Comparison of ENCODE assay signal across 34 mouse cellular contexts in the genomic region with DNA sequence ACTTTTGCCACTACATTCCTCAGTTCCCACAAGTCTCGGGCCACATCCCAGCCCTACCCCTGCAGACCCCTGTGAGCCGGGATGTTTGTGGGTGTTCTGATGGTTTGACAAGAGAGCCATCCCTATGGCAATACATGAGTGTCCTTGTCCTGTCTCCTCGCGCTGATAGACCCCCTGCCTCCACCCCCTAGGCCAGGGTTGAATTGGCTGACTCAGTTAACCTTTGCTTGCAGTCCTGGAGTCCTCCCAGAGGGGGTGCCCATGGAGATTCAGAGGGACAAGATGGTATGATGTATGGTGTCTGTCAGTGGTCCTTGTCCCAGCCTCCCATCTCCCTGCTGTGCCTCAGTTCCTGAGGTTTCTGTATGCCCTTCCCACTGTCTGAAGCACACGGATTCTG. TPM values are rescaled to one million over a fixed set of nuclear protein-coding genes. Genes with fewer than 3 reads are reported as not detected.
"Had no signal": no experiment of that assay in that cellular context is flagged by ENCODE, and none has a peak within 500 bp of the region (broad histone marks: within the 10 kb centered on the region; RNA-seq: fewer than 3 reads in every experiment).

No protein-coding gene starts in this region.

- H3K4me3 ChIP-seq: embryonic facial prominence, embryonic 10.5 days; embryonic facial prominence, embryonic 12.5 days; embryonic facial prominence, embryonic 13.5 days; embryonic facial prominence, embryonic 15.5 days; erythroblast, embryonic 14.5 days; forebrain, embryonic 10.5 days; forebrain, embryonic 12.5 days; forebrain, embryonic 13.5 days; forebrain, embryonic 15.5 days; gastrocnemius, adult 2 months had no signal

- H3K27ac ChIP-seq: embryonic facial prominence, embryonic 10.5 days; embryonic facial prominence, embryonic 12.5 days; embryonic facial prominence, embryonic 13.5 days; embryonic facial prominence, embryonic 15.5 days; forebrain, embryonic 10.5 days; forebrain, embryonic 12.5 days; forebrain, embryonic 13.5 days; forebrain, embryonic 15.5 days; gastrocnemius, adult 2 months had no signal

- H3K9me3 ChIP-seq: embryonic facial prominence, embryonic 10.5 days; embryonic facial prominence, embryonic 12.5 days; embryonic facial prominence, embryonic 13.5 days; embryonic facial prominence, embryonic 15.5 days; forebrain, embryonic 10.5 days; forebrain, embryonic 12.5 days; forebrain, embryonic 13.5 days; forebrain, embryonic 15.5 days had no signal

- H3K36me3 ChIP-seq: embryonic facial prominence, embryonic 10.5 days; embryonic facial prominence, embryonic 12.5 days; embryonic facial prominence, embryonic 13.5 days; embryonic facial prominence, embryonic 15.5 days; forebrain, embryonic 10.5 days; forebrain, embryonic 12.5 days; forebrain, embryonic 15.5 days had no signal

- DNase-seq: cerebellum, adult 18-20 months; cerebellum, adult 2 months; cerebellum, adult 8-10 months; cerebellum, adult 9-10 months; cerebellum, adult 9-11 months; cerebellum, postnatal 10 days; cerebellum, postnatal 14 days; cerebellum, postnatal 25 days; cerebellum, postnatal 36 days; embryo, embryonic 11 days; forebrain, postnatal 0 days; gastrocnemius, adult 2 months; gastrocnemius, postnatal 10 days; gastrocnemius, postnatal 14 days; gastrocnemius, postnatal 25 days; gastrocnemius, postnatal 36 days; heart, adult 18-20 months had no signal

- H3K4me2 ChIP-seq: embryonic facial prominence, embryonic 12.5 days; embryonic facial prominence, embryonic 13.5 days; embryonic facial prominence, embryonic 15.5 days; forebrain, embryonic 12.5 days; forebrain, embryonic 13.5 days; forebrain, embryonic 15.5 days had no signal

- H3K9ac ChIP-seq: embryonic facial prominence, embryonic 12.5 days; embryonic facial prominence, embryonic 13.5 days; embryonic facial prominence, embryonic 15.5 days; forebrain, embryonic 12.5 days; forebrain, embryonic 13.5 days; forebrain, embryonic 15.5 days; forebrain, postnatal 0 days had no signal

- ATAC-seq: forebrain, embryonic 13.5 days; forebrain, embryonic 14.5 days; forebrain, embryonic 15.5 days; forebrain, embryonic 16.5 days; forebrain, postnatal 0 days had no signal

RNA-seq across cellular contexts. Expression of gene Fosb, which starts 4.2 kb away (rescaled TPM):
- polyA plus RNA-seq: embryonic facial prominence, embryonic 10.5 days; embryonic facial prominence, embryonic 11.5 days; forebrain, embryonic 10.5 days; forebrain, embryonic 11.5 days; forebrain, embryonic 12.5 days; forebrain, embryonic 14.5 days had no signal

RNA-seq across cellular contexts. Expression of gene Rtn2, which starts 31.6 kb away (rescaled TPM):
- total RNA-seq: granulocyte monocyte progenitor cell, adult 5-6 weeks had no signal

RNA-seq across cellular contexts. Expression of gene Ppm1n, which starts 34.2 kb away (rescaled TPM):
- total RNA-seq: common myeloid progenitor, adult 5-6 weeks; gastrocnemius, postnatal 10 days; gastrocnemius, postnatal 14 days; gastrocnemius, postnatal 25 days; gastrocnemius, postnatal 4 days; granulocyte monocyte progenitor cell, adult 5-6 weeks; heart, adult 18-20 months had no signal
- polyA plus RNA-seq: embryonic facial prominence, embryonic 10.5 days; embryonic facial prominence, embryonic 11.5 days; embryonic facial prominence, embryonic 12.5 days; embryonic facial prominence, embryonic 13.5 days; erythroblast, embryonic 14.5 days; gonadal fat pad, adult 2 months had no signal
